Mouse (Mus musculus): ENCODE measurements around the gene Hspb8. TPM values are rescaled to one million over a fixed set of nuclear protein-coding genes. Genes with fewer than 3 reads are reported as not detected.

Gene Hspb8
- total and polyA plus RNA-seq, 3 experiments = not detected

DNA sequence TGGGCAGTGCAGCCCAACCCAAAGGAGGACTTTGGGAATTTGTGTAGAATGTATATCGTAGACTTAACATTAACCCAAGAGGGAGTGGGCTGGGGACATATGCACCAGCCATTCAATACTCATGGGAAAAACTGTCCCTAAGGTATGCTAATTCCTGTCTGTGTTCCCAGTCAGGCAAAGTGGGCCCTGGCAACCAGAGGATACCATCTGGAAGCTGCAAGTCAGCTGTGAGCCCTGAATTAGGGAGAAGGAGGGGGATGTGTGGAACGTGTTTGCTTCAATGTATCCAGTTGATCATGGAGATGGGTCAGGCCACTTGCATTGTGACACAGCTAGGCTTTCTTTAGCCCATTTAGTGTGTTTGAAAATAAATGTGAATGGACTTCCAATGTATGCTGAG, 37.3 kb upstream of the Hspb8 start:
- Histone ChIP-seq H3K4me3 (ENCODE audit: control insufficient read depth in 1 of 2, insufficient read depth in 1 of 2, low read depth in 2 of 2, low read length in 2 of 2) (no peak overlapping the region), H3K36me3 (ENCODE audit: control insufficient read depth in 1 of 2, insufficient read depth in 2 of 2, low read length in 2 of 2) (no peaks in the 10 kb centered on the region), H3K9ac (ENCODE audit: control insufficient read depth, low read depth, low read length, poor library complexity, severe bottlenecking) (no peak overlapping the region), H3K27ac (ENCODE audit: control insufficient read depth, low read depth, low read length) (no peak overlapping the region), H3K27me3 (ENCODE audit: control insufficient read depth in 1 of 2, insufficient read depth in 2 of 2, low read length in 2 of 2) (no peaks in the 10 kb centered on the region), H3K79me2 (ENCODE audit: control insufficient read depth, insufficient read depth, low read length, poor library complexity) (no peaks in the 10 kb centered on the region), H3K9me3 (replicated peaks; ENCODE audit: insufficient read depth, low read length) (no peaks in the 10 kb centered on the region), H3K4me1 (ENCODE audit: control insufficient read depth in 1 of 2, insufficient read depth in 2 of 2, low read length in 2 of 2) (no peaks in the 10 kb centered on the region)
- TF ChIP-seq GABPA (IDR thresholded peaks at IDR 0.05; ENCODE audit: low read depth, low read length) (no peak), CHD1 (IDR thresholded peaks at IDR 0.05; ENCODE audit: low read depth, low read length) (no peak), MAZ (IDR thresholded peaks at IDR 0.05; ENCODE audit: low read depth, low read length) (no peak), ELF1 (IDR thresholded peaks at IDR 0.05; ENCODE audit: low read depth, low read length) (no peak), USF1 (IDR thresholded peaks at IDR 0.05; ENCODE audit: low read depth, low read length) (no peak), KAT2A (conservative IDR thresholded peaks at IDR 0.05; ENCODE audit: low read depth, low read length) (no peak), NRF1 (IDR thresholded peaks at IDR 0.05; ENCODE audit: insufficient read depth, low read depth, low read length, poor library complexity, severe bottlenecking) (no peak), MYC (IDR thresholded peaks at IDR 0.05; ENCODE audit: low read depth, low read length) (no peak), ZMIZ1 (IDR thresholded peaks at IDR 0.05; ENCODE audit: low read depth, low read length) (no peak), RCOR1 (IDR thresholded peaks at IDR 0.05; ENCODE audit: low read depth, low read length) (no peak), POLR2A (IDR thresholded peaks at IDR 0.05; ENCODE audit: control insufficient read depth in 1 of 2, insufficient read depth in 1 of 2, low read depth in 1 of 2, low read length in 2 of 2, poor library complexity in 1 of 2) (no peak), MEF2A (IDR thresholded peaks at IDR 0.05; ENCODE audit: extremely low read depth, insufficient replicate concordance, low read depth, low read length, poor library complexity, severe bottlenecking) (no peak), UBTF (IDR thresholded peaks at IDR 0.05; ENCODE audit: borderline replicate concordance, insufficient read depth, low read depth, low read length) (no peak)
- DNase-seq (ENCODE audit: low read depth, low spot score) = no peak

GRCm38 (mm10) chr5:116457791-116458190, 35.1 kb upstream of the Hspb8 start:
- no peaks in the 10 kb centered on the region for H3K36me3 ChIP-seq (ENCODE audit: control insufficient read depth in 1 of 2, insufficient read depth in 2 of 2, low read length in 2 of 2)
- no peaks in the 10 kb centered on the region for H3K9me3 ChIP-seq (replicated peaks; ENCODE audit: insufficient read depth, low read length)
- H3K9ac ChIP-seq (ENCODE audit: control insufficient read depth, low read depth, low read length, poor library complexity, severe bottlenecking) = no peak overlapping the region
- H3K4me3 ChIP-seq (ENCODE audit: control insufficient read depth in 1 of 2, insufficient read depth in 1 of 2, low read depth in 2 of 2, low read length in 2 of 2) = no peak overlapping the region
- no peak for DNase-seq (ENCODE audit: low read depth, low spot score)
- TF ChIP-seq ZNF384 (IDR thresholded peaks at IDR 0.05; ENCODE audit: low read depth, low read length) = no peak
- TF ChIP-seq POLR2A (IDR thresholded peaks at IDR 0.05; ENCODE audit: control insufficient read depth in 1 of 2, insufficient read depth in 1 of 2, low read depth in 1 of 2, low read length in 2 of 2, poor library complexity in 1 of 2) = no peak
- no peak for TF ChIP-seq SIN3A (IDR thresholded peaks at IDR 0.05; ENCODE audit: low read length)
- TF ChIP-seq ELF1 (IDR thresholded peaks at IDR 0.05; ENCODE audit: low read depth, low read length) = no peak
- no peak for TF ChIP-seq TBP (IDR thresholded peaks at IDR 0.05; ENCODE audit: low read depth, low read length)
- no peak for TF ChIP-seq KAT2A (conservative IDR thresholded peaks at IDR 0.05; ENCODE audit: low read depth, low read length)
- no peak for TF ChIP-seq MYB (IDR thresholded peaks at IDR 0.05; ENCODE audit: low read depth, low read length)
- TF ChIP-seq ETS1 (IDR thresholded peaks at IDR 0.05; ENCODE audit: low read depth, low read length) = no peak
- TF ChIP-seq E2F4 (IDR thresholded peaks at IDR 0.05; ENCODE audit: borderline replicate concordance, low read depth, low read length) = no peak
- TF ChIP-seq CHD2 (IDR thresholded peaks at IDR 0.05; ENCODE audit: low read length) = no peak
- TF ChIP-seq ZMIZ1 (IDR thresholded peaks at IDR 0.05; ENCODE audit: low read depth, low read length) = no peak
- TF ChIP-seq ZC3H11A (IDR thresholded peaks at IDR 0.05; ENCODE audit: low read depth, low read length) = no peak
- TF ChIP-seq SMC3 (IDR thresholded peaks at IDR 0.05; ENCODE audit: low read depth, low read length) = no peak
- H3K4me1 ChIP-seq (ENCODE audit: control insufficient read depth in 1 of 2, insufficient read depth in 2 of 2, low read length in 2 of 2) = no peaks in the 10 kb centered on the region
- H3K27ac ChIP-seq (ENCODE audit: control insufficient read depth, low read depth, low read length) = no peak overlapping the region
- H3K79me2 ChIP-seq (ENCODE audit: control insufficient read depth, insufficient read depth, low read length, poor library complexity) = no peaks in the 10 kb centered on the region
- no peaks in the 10 kb centered on the region for H3K27me3 ChIP-seq (ENCODE audit: control insufficient read depth in 1 of 2, insufficient read depth in 2 of 2, low read length in 2 of 2)

Data from MEL (cell line).